Mouse (Mus musculus) cortical plate, adult 2 months (tissue): Measurements from ENCODE around the gene Btn2a2.

ENCODE experiments used
- CTCF ChIP-seq: fragments of 200-500 bp; IDR thresholded peaks from 2 replicates; pipeline ENCODE4 v1.5.1; 2011; ENCODE audit warnings: mild to moderate bottlenecking, control low read depth, low read length; ENCODE audit not compliant: insufficient read depth; ENCODE audit errors: extremely low read depth
- POLR2A ChIP-seq: fragments of 200-500 bp; IDR thresholded peaks from 2 replicates; pipeline ENCODE4 v1.6.1; 2011; ENCODE audit warnings: mild to moderate bottlenecking, low read length, control low read depth; ENCODE audit not compliant: insufficient read depth; ENCODE audit errors: extremely low read depth

DNA sequence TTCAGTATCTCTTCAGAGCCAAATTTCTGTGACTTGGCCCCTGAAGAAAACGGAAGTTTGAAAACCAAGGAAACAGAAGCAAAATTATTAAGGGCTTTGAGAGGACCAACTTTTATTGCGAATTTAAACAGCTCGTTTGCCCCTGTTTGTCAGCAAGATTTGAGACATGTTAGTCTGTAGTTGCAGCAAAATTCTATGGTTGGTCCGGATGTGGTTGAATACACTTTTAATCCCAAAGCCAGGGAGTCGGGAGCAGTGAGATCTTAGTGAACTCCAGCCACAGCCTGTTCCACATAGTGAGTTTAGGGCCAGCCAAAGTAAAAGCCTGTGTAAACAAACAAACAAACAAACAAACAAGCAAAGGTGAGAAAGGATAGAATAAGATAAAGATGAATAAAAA lies 55.5 kb downstream of the Btn2a2 start:
- TF ChIP-seq CTCF (no peak), POLR2A (no peak)
